Mouse (Mus musculus) heart, embryonic 15.5 days (tissue): ENCODE data around the gene Sf1. TPM values are rescaled to one million over a fixed set of nuclear protein-coding genes. Genes with fewer than 3 reads are reported as not detected.

Source experiments
- ATAC-seq: fragments of 200-750 bp; cut with Nextera tagmentation; replicated peaks from 2 replicates; pipeline ENCODE4 v1.8.0; 2017; ENCODE audit warnings: low read depth, moderate TSS enrichment; ENCODE audit not compliant: insufficient number of reproducible peaks, insufficient read depth, low FRiP score
- H3K27ac ChIP-seq: fragments of 300-500 bp; sonication (generic); 2 replicates; pipeline ENCODE4 v1.5.1; 2015; ENCODE audit warnings: mild to moderate bottlenecking, inconsistent platforms
- H3K27me3 ChIP-seq: fragments of 300-500 bp; sonication (generic); 2 replicates; pipeline ENCODE4 v1.6.1; 2015; ENCODE audit warnings: inconsistent platforms
- H3K36me3 ChIP-seq: fragments of 300-500 bp; sonication (generic); 2 replicates; pipeline ENCODE4 v1.6.1; 2015; ENCODE audit warnings: mild to moderate bottlenecking, inconsistent platforms
- H3K4me1 ChIP-seq: fragments of 300-500 bp; sonication (generic); replicated peaks from 2 replicates; pipeline ENCODE4 v1.6.1; 2015; ENCODE audit warnings: inconsistent platforms
- H3K4me2 ChIP-seq: fragments of 300-500 bp; sonication (generic); 2 replicates; pipeline ENCODE4 v1.6.1; 2015; ENCODE audit warnings: inconsistent platforms, mild to moderate bottlenecking, moderate library complexity
- H3K4me3 ChIP-seq: fragments of 300-500 bp; sonication (generic); 2 replicates; pipeline ENCODE4 v1.5.1; 2015; ENCODE audit warnings: mild to moderate bottlenecking, inconsistent platforms
- H3K9ac ChIP-seq: fragments of 300-500 bp; sonication (generic); 2 replicates; pipeline ENCODE4 v1.6.1; 2015; ENCODE audit warnings: mild to moderate bottlenecking, inconsistent platforms
- H3K9me3 ChIP-seq: fragments of 300-500 bp; sonication (generic); replicated peaks from 2 replicates; pipeline ENCODE4 v1.6.1; 2016; ENCODE audit warnings: inconsistent platforms
- WGBS: fragments of 180-500 bp; shearing (Covaris S2); methylation state at CpG from one replicate; pipeline ENCODE4 v1.1.7; 2015; ENCODE audit warnings: mixed read lengths; 5-methylcytosine and 5-hydroxymethylcytosine counted together
- microRNA-seq: library from miRNA; unstranded; fragments of <30 nt; microRNA quantifications from one replicate; pipeline ENCODE4, GENCODE M21; 2016
- polyA plus RNA-seq: library from polyadenylated mRNA; unstranded; fragments of >200 nt; fragmentation: Nextera tagmentation; extraction: Ambion mirVana; gene quantifications from 2 replicates; pipeline ENCODE4 v1.2.1, GENCODE M21; 2015

The Sf1 gene
- polyA plus RNA-seq, 1 experiment from 2014 or later = 79.0 TPM

GRCm38 (mm10) chr19:6423241-6423640 is 59.8 kb downstream of the Sf1 start:
- H3K9ac ChIP-seq = no peak overlapping the region
- no peak overlapping the region for H3K4me3 ChIP-seq
- H3K27me3 ChIP-seq = peaks cover 97% of the 10 kb centered on the region
- no peaks in the 10 kb centered on the region for H3K36me3 ChIP-seq
- no peak overlapping the region for H3K27ac ChIP-seq
- no peak for ATAC-seq
- H3K4me1 ChIP-seq = peaks cover 13% of the 10 kb centered on the region
- H3K9me3 ChIP-seq = no peaks in the 10 kb centered on the region
- 79% methylated on average over 16 of the region's 16 CpGs for WGBS
- no peak overlapping the region for H3K4me2 ChIP-seq

- no peak for ATAC-seq
- Histone ChIP-seq H3K4me3 (no peak overlapping the region), H3K4me2 (no peak overlapping the region), H3K9ac (no peak overlapping the region), H3K4me1 (peaks cover 15% of the 10 kb centered on the region), H3K36me3 (no peaks in the 10 kb centered on the region), H3K27me3 (peaks cover 97% of the 10 kb centered on the region), H3K9me3 (no peaks in the 10 kb centered on the region), H3K27ac (no peak overlapping the region)
- WGBS = 51% methylated on average over 8 of the region's 8 CpGs
Observed at GRCm38 (mm10) chr19:6424137-6424881, 60.8 kb downstream of the Sf1 start.

- Histone ChIP-seq H3K4me3 (no peak overlapping the region), H3K36me3 (no peaks in the 10 kb centered on the region), H3K9me3 (no peaks in the 10 kb centered on the region), H3K4me2 (no peak overlapping the region), H3K4me1 (peaks cover 15% of the 10 kb centered on the region), H3K27ac (no peak overlapping the region), H3K9ac (no peak overlapping the region), H3K27me3 (peaks cover 97% of the 10 kb centered on the region)
- 46% methylated on average over 5 of the region's 5 CpGs for WGBS
- no peak for ATAC-seq
Observed at GRCm38 (mm10) chr19:6425595-6425994, 62.1 kb downstream of the Sf1 start.

GRCm38 (mm10) chr19:6426703-6427500 is 63.4 kb downstream of the Sf1 start:
- Histone ChIP-seq H3K4me2 (no peak overlapping the region), H3K27ac (no peak overlapping the region), H3K9ac (no peak overlapping the region), H3K9me3 (no peaks in the 10 kb centered on the region), H3K4me3 (no peak overlapping the region), H3K4me1 (peaks cover 15% of the 10 kb centered on the region), H3K36me3 (no peaks in the 10 kb centered on the region), H3K27me3 (peaks cover 97% of the 10 kb centered on the region)
- ATAC-seq = no peak
- WGBS = 22% methylated on average over 13 of the region's 13 CpGs

Small RNAs within 50 kb of the gene (microRNA-seq; reads per million reads assigned to microRNA genes)
- not detected for gene Mir6989

Other genes starting within 250 kb of the Sf1 start
- gene Sac3d1, start 245.0 kb upstream of the Sf1 start, polyA plus RNA-seq = 28.1 and 38.1 TPM in 2 replicates
- 19.8 and 25.9 TPM in 2 replicates for gene Snx15, start 235.4 kb upstream of the Sf1 start, polyA plus RNA-seq
- gene Batf2, start 222.7 kb upstream of the Sf1 start, polyA plus RNA-seq = 0.23 TPM in 1 of 2 replicates, not detected in the other
- 74.7 and 81.8 TPM in 2 replicates for gene Arl2, start 222.1 kb upstream of the Sf1 start, polyA plus RNA-seq
- gene Majin, start 179.3 kb upstream of the Sf1 start, polyA plus RNA-seq = not detected in 2 replicates
- 0.57 TPM in 1 of 2 replicates, not detected in the other for gene Gpha2, start 137.3 kb upstream of the Sf1 start, polyA plus RNA-seq
- 21.4 and 28.1 TPM in 2 replicates for gene Ppp2r5b, start 127.8 kb upstream of the Sf1 start, polyA plus RNA-seq
- 6.7 and 10.0 TPM in 2 replicates for gene Atg2a, start 122.0 kb upstream of the Sf1 start, polyA plus RNA-seq
- 54.1 and 66.8 TPM in 2 replicates for gene Ehd1, start 87.0 kb upstream of the Sf1 start, polyA plus RNA-seq
- gene Cdc42bpg, start 57.2 kb upstream of the Sf1 start, polyA plus RNA-seq = 0.30 and 0.60 TPM in 2 replicates
- 36.1 and 50.6 TPM in 2 replicates for gene Men1, start 28.7 kb upstream of the Sf1 start, polyA plus RNA-seq
- gene Map4k2, start 22.6 kb upstream of the Sf1 start, polyA plus RNA-seq = 12.6 and 17.9 TPM in 2 replicates
- gene Pygm, start 20.7 kb downstream of the Sf1 start, polyA plus RNA-seq = 282 and 297 TPM in 2 replicates
- gene Rasgrp2, start 35.6 kb downstream of the Sf1 start, polyA plus RNA-seq = 54.8 TPM in 2 replicates
- gene Nrxn2, start 55.0 kb downstream of the Sf1 start, polyA plus RNA-seq = 0.47 and 0.60 TPM in 2 replicates
- not detected in 2 replicates for gene Slc22a12, start 179.3 kb downstream of the Sf1 start, polyA plus RNA-seq